Mouse (Mus musculus): ENCODE results near the gene Optn. TPM values are rescaled to one million over a fixed set of nuclear protein-coding genes. Genes with fewer than 3 reads are reported as not detected.
A peak's percentile ranks its signal among the peaks of the same experiment; 100 is the strongest.
"Not testable (repeated sequence)": the region's sequence is repeated elsewhere in the genome, so short reads cannot be mapped to it uniquely, and the experiment has no call there.

The Optn gene
- polyA plus RNA-seq, 1 experiment from 2014 or later, result 17.0 TPM

- Histone ChIP-seq H3K9me3 (ENCODE audit: control insufficient read depth, low read length) (no peaks in the 10 kb centered on the region), H3K9ac (ENCODE audit: low read length) (no peak overlapping the region), H3K27me3 (ENCODE audit: control insufficient read depth, insufficient read depth, low read length) (no peaks in the 10 kb centered on the region), H3K36me3 (ENCODE audit: control insufficient read depth, insufficient read depth, low read length) (no peaks in the 10 kb centered on the region), H3K4me1 (replicated peaks; ENCODE audit: control insufficient read depth, insufficient read depth) (no peaks in the 10 kb centered on the region), H3K4me3 (ENCODE audit: low read depth, low read length) (no peak overlapping the region), H3K27ac (replicated peaks) (no peak overlapping the region), H3K4me2 (replicated peaks; ENCODE audit: low read depth) (no peak overlapping the region)
- WGBS, result 47% methylated on average over 4 of the region's 4 CpGs
- no peak for ATAC-seq (ENCODE audit: low FRiP score, low TSS enrichment)
- TF ChIP-seq CTCF (IDR thresholded peaks at IDR 0.05; ENCODE audit: low read depth), result no peak
- no peak for TF ChIP-seq EP300 (optimal IDR thresholded peaks at IDR 0.05)
- DNase-seq (ENCODE audit: low spot score), result no peak
Measured at GRCm38 (mm10) chr2:5067951-5068350, 4.1 kb upstream of the Optn start.

GRCm38 (mm10) chr2:5067254-5067653 is 3.4 kb upstream of the Optn start:
- H3K4me3 ChIP-seq (ENCODE audit: low read depth, low read length); DNase-seq (ENCODE audit: low spot score); H3K4me1 ChIP-seq (replicated peaks; ENCODE audit: control insufficient read depth, insufficient read depth); ATAC-seq (ENCODE audit: low FRiP score, low TSS enrichment); H3K4me2 ChIP-seq (replicated peaks; ENCODE audit: low read depth); H3K27ac ChIP-seq (replicated peaks); H3K9ac ChIP-seq (ENCODE audit: low read length); H3K9me3 ChIP-seq (ENCODE audit: control insufficient read depth, low read length); H3K36me3 ChIP-seq (ENCODE audit: control insufficient read depth, insufficient read depth, low read length); H3K27me3 ChIP-seq (ENCODE audit: control insufficient read depth, insufficient read depth, low read length): not testable (repeated sequence)
- WGBS, result 58% methylated on average over 1 of the region's 2 CpGs

- 31% methylated on average over 4 of the region's 4 CpGs for WGBS
- ATAC-seq (ENCODE audit: low FRiP score, low TSS enrichment), result peak; percentile 24
- Histone ChIP-seq H3K9me3 (ENCODE audit: control insufficient read depth, low read length) (no peaks in the 10 kb centered on the region), H3K27me3 (ENCODE audit: control insufficient read depth, insufficient read depth, low read length) (no peaks in the 10 kb centered on the region), H3K36me3 (ENCODE audit: control insufficient read depth, insufficient read depth, low read length) (no peaks in the 10 kb centered on the region), H3K4me3 (ENCODE audit: low read depth, low read length) (peak overlapping the region; percentile 66), H3K9ac (ENCODE audit: low read length) (peak overlapping the region; percentile 70; the same call in 1 of the 2 replicates), H3K4me2 (replicated peaks; ENCODE audit: low read depth) (peak overlapping the region; percentile 90), H3K27ac (replicated peaks) (no peak overlapping the region), H3K4me1 (replicated peaks; ENCODE audit: control insufficient read depth, insufficient read depth) (no peaks in the 10 kb centered on the region)
- TF ChIP-seq CTCF (IDR thresholded peaks at IDR 0.05; ENCODE audit: low read depth) (no peak), EP300 (optimal IDR thresholded peaks at IDR 0.05) (no peak)
- DNase-seq (ENCODE audit: low spot score), result no peak
Measured at GRCm38 (mm10) chr2:5064247-5064646, 396 bp upstream of the Optn start.

- Histone ChIP-seq H3K4me3 (ENCODE audit: low read depth, low read length) (peak overlapping the region; percentile 66), H3K36me3 (ENCODE audit: control insufficient read depth, insufficient read depth, low read length) (no peaks in the 10 kb centered on the region), H3K27ac (replicated peaks) (no peak overlapping the region), H3K9me3 (ENCODE audit: control insufficient read depth, low read length) (no peaks in the 10 kb centered on the region), H3K9ac (ENCODE audit: low read length) (peak overlapping the region; percentile 70), H3K4me1 (replicated peaks; ENCODE audit: control insufficient read depth, insufficient read depth) (no peaks in the 10 kb centered on the region), H3K4me2 (replicated peaks; ENCODE audit: low read depth) (peak overlapping the region; percentile 90), H3K27me3 (ENCODE audit: control insufficient read depth, insufficient read depth, low read length) (no peaks in the 10 kb centered on the region)
- 54% methylated on average over 16 of the region's 16 CpGs for WGBS
- no peak for DNase-seq (ENCODE audit: low spot score)
- TF ChIP-seq CTCF (IDR thresholded peaks at IDR 0.05; ENCODE audit: low read depth), result no peak
- TF ChIP-seq EP300 (optimal IDR thresholded peaks at IDR 0.05), result no peak
- ATAC-seq (ENCODE audit: low FRiP score, low TSS enrichment), result peak; percentile 29; the same call in 1 of the 2 replicates
Measured at GRCm38 (mm10) chr2:5062496-5063298, 1.2 kb downstream of the Optn start.

GRCm38 (mm10) chr2:5061133-5061708 is 2.6 kb downstream of the Optn start:
- Histone ChIP-seq H3K9ac (ENCODE audit: low read length) (no peak overlapping the region), H3K36me3 (ENCODE audit: control insufficient read depth, insufficient read depth, low read length) (no peaks in the 10 kb centered on the region), H3K4me1 (replicated peaks; ENCODE audit: control insufficient read depth, insufficient read depth) (no peaks in the 10 kb centered on the region), H3K4me3 (ENCODE audit: low read depth, low read length) (no peak overlapping the region), H3K4me2 (replicated peaks; ENCODE audit: low read depth) (no peak overlapping the region), H3K27ac (replicated peaks) (no peak overlapping the region), H3K9me3 (ENCODE audit: control insufficient read depth, low read length) (no peaks in the 10 kb centered on the region), H3K27me3 (ENCODE audit: control insufficient read depth, insufficient read depth, low read length) (no peaks in the 10 kb centered on the region)
- no peak for DNase-seq (ENCODE audit: low spot score)
- 76% methylated on average over 8 of the region's 8 CpGs for WGBS
- no peak for TF ChIP-seq CTCF (IDR thresholded peaks at IDR 0.05; ENCODE audit: low read depth)
- ATAC-seq (ENCODE audit: low FRiP score, low TSS enrichment), result no peak

- ATAC-seq (ENCODE audit: low FRiP score, low TSS enrichment) (no peak), DNase-seq (ENCODE audit: low spot score) (no peak)
- Histone ChIP-seq H3K27me3 (ENCODE audit: control insufficient read depth, insufficient read depth, low read length) (no peaks in the 10 kb centered on the region), H3K9ac (ENCODE audit: low read length) (no peak overlapping the region), H3K4me1 (replicated peaks; ENCODE audit: control insufficient read depth, insufficient read depth) (no peaks in the 10 kb centered on the region), H3K27ac (replicated peaks) (no peak overlapping the region), H3K36me3 (ENCODE audit: control insufficient read depth, insufficient read depth, low read length) (no peaks in the 10 kb centered on the region), H3K4me2 (replicated peaks; ENCODE audit: low read depth) (no peak overlapping the region), H3K9me3 (ENCODE audit: control insufficient read depth, low read length) (no peaks in the 10 kb centered on the region), H3K4me3 (ENCODE audit: low read depth, low read length) (no peak overlapping the region)
- TF ChIP-seq CTCF (IDR thresholded peaks at IDR 0.05; ENCODE audit: low read depth), result no peak
- no peak for TF ChIP-seq EP300 (optimal IDR thresholded peaks at IDR 0.05)
- 78% methylated on average over 4 of the region's 4 CpGs for WGBS
Measured at GRCm38 (mm10) chr2:5059997-5060396, 3.9 kb downstream of the Optn start.
